Mouse (Mus musculus) C2C12 (cell line): ENCODE results near the gene Csrnp1.

ENCODE experiments used
- CEBPB ChIP-seq: IDR thresholded peaks from one replicate; pipeline ENCODE4 v1.6.1; 2011; ENCODE audit warnings: low read depth, mild to moderate bottlenecking, control low read depth, moderate library complexity
- CTCF ChIP-seq: IDR thresholded peaks from one replicate; pipeline ENCODE4 v1.5.1; 2011; ENCODE audit not compliant: control insufficient read depth, insufficient read depth, insufficient read length
- FOSL1 ChIP-seq: IDR thresholded peaks from one replicate; pipeline ENCODE4 v1.8.0; 2011; ENCODE audit warnings: mild to moderate bottlenecking, low read length; ENCODE audit not compliant: poor library complexity, insufficient read depth, severe bottlenecking
- MAX ChIP-seq: IDR thresholded peaks from one replicate; pipeline ENCODE4 v1.6.1; 2011; ENCODE audit warnings: mild to moderate bottlenecking, control low read depth
- MYOD1 ChIP-seq: IDR thresholded peaks from one replicate; pipeline ENCODE4 v1.6.1; 2011; ENCODE audit warnings: low read depth; ENCODE audit not compliant: control insufficient read depth, insufficient read length
- MYOG ChIP-seq: IDR thresholded peaks from one replicate; pipeline ENCODE4 v1.6.1; 2011; ENCODE audit not compliant: control insufficient read depth, insufficient read length; ENCODE audit errors: extremely low read depth
- USF1 ChIP-seq: IDR thresholded peaks from one replicate; pipeline ENCODE4 v1.6.1; 2011; ENCODE audit warnings: low read depth, mild to moderate bottlenecking, control low read depth, moderate library complexity

DNA sequence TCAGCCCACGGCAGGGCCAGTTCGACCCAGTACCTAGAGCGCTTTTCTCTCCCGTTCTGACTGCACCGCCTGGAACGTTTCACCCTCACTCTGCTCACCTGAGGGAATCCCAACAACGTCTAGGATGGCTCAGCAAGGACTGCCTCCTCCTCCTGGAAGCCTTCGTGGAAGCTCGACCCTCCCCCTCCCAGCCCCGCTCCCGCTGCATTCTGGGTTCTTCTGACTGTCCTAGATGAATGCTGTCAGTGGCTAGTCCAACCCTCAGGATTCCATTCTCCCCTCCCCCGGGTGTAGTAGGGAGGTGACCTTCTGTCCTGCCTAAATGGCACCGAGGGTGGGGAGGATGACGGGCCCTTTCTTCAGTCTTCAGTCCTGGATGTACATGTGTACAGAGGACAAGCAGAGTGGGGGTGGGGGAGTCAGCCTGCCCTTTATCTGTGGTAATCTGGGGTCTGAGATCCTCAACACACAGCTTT is at the start of gene Csrnp1:
- no peak for TF ChIP-seq CTCF
- no peak for TF ChIP-seq CEBPB
- TF ChIP-seq MAX = no peak
- TF ChIP-seq USF1 = no peak
- no peak for TF ChIP-seq MYOD1
- no peak for TF ChIP-seq MYOG
- TF ChIP-seq FOSL1 = no peak
